Comparison of ENCODE assay signal across 18 mouse cellular contexts in the genomic region with DNA sequence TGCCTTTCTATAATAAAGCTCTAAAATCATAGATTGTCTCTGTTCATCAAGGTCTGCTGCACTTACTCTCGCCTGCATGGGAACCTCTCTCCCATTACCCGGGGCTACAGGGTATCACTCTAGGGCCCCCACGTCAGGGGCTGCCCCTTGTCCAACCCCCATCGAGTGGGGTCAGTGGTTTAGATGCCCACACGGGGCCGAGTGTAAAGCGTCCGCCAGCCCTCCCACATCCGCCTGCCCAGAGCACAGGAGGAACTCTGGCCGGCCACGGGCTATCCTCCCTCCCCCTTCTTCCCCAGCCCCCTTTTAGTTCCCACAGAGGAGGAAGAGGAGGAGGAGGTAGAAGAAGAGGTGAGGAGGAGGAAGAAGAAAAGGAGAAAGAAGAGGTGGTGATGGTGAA. TPM values are rescaled to one million over a fixed set of nuclear protein-coding genes. Genes with fewer than 3 reads are reported as not detected.
DNase-seq lines count a peak whose midpoint lies in the region; ATAC-seq and TF ChIP-seq lines count a peak whose summit lies in the region.
"Had no signal": no experiment of that assay in that cellular context is flagged by ENCODE, and none has a peak within 500 bp of the region (broad histone marks: within the 10 kb centered on the region; RNA-seq: fewer than 3 reads in every experiment).

No protein-coding gene starts in this region.

- H3K27ac ChIP-seq in heart, embryonic 16.5 days (ENCODE audit: low read length), result no peak overlapping the region
- H3K27ac ChIP-seq in liver, embryonic 11.5 days (ENCODE audit: low read depth, low read length), result no peak overlapping the region
- no peak overlapping the region for H3K27ac ChIP-seq in embryonic facial prominence, embryonic 12.5 days
- H3K27ac ChIP-seq: forebrain, embryonic 13.5 days; hindbrain, embryonic 15.5 days; liver, embryonic 13.5 days; stomach, postnatal 0 days had no signal

- peaks cover 9% of the 10 kb centered on the region for H3K4me1 ChIP-seq in heart, embryonic 16.5 days (ENCODE audit: control insufficient read depth, insufficient read depth, low read length)
- H3K4me1 ChIP-seq in liver, embryonic 11.5 days (replicated peaks; ENCODE audit: control insufficient read depth, insufficient read depth, low read length), result peaks cover 9% of the 10 kb centered on the region; the same call in 1 of the 2 replicates
- peaks cover 51% of the 10 kb centered on the region for H3K4me1 ChIP-seq in E14TG2a.4 (replicated peaks; ENCODE audit: low read depth, low read length)
- no peaks in the 10 kb centered on the region for H3K4me1 ChIP-seq in embryonic facial prominence, embryonic 12.5 days

- H3K4me2 ChIP-seq in heart, embryonic 16.5 days (ENCODE audit: low read depth, low read length), result peak overlapping the region; percentile 10; the same call in 1 of the 2 replicates
- H3K4me2 ChIP-seq in liver, embryonic 11.5 days, result peak overlapping the region; percentile 37
- H3K4me2 ChIP-seq in embryonic facial prominence, embryonic 12.5 days (replicated peaks), result 0 out of 2 replicates have a peak overlapping the region, but pooled peaks have one; percentile 22
- H3K4me2 ChIP-seq: forebrain, embryonic 13.5 days; hindbrain, embryonic 15.5 days; liver, embryonic 13.5 days had no signal

- no peak for TF ChIP-seq CTCF in E14TG2a.4 (conservative IDR thresholded peaks at IDR 0.05; ENCODE audit: low read length)

- H3K9ac ChIP-seq in heart, embryonic 16.5 days (ENCODE audit: low read length), result 0 out of 2 replicates have a peak overlapping the region, but pooled peaks have one; percentile 20
- no peak overlapping the region for H3K9ac ChIP-seq in liver, embryonic 11.5 days (ENCODE audit: low read depth, low read length)
- H3K9ac ChIP-seq in embryonic facial prominence, embryonic 12.5 days, result no peak overlapping the region
- H3K9ac ChIP-seq: forebrain, embryonic 13.5 days; hindbrain, embryonic 15.5 days; liver, embryonic 13.5 days had no signal

- no peak for ATAC-seq in heart, embryonic 16.5 days (replicated peaks; ENCODE audit: extremely low read depth, insufficient read depth, low FRiP score)
- no peak; the same call in 1 of the 2 replicates for ATAC-seq in liver, embryonic 11.5 days (replicated peaks; ENCODE audit: low FRiP score)
- no peak for ATAC-seq in embryonic facial prominence, embryonic 12.5 days (ENCODE audit: insufficient number of reproducible peaks, insufficient read depth, low FRiP score, low TSS enrichment)
- ATAC-seq: CD4-positive, CD25-positive, alpha-beta regulatory T cell, adult 4 months; forebrain, embryonic 13.5 days; intestine, postnatal 0 days had no signal

- 12% methylated on average over 11 of the region's 11 CpGs for WGBS in heart, embryonic 16.5 days
- WGBS in liver, embryonic 11.5 days, result 12% methylated on average over 11 of the region's 11 CpGs
- WGBS in embryonic facial prominence, embryonic 12.5 days, result 13% methylated on average over 11 of the region's 11 CpGs

- no peak overlapping the region for H3K4me3 ChIP-seq in heart, embryonic 16.5 days (ENCODE audit: low read length)
- H3K4me3 ChIP-seq in liver, embryonic 11.5 days (ENCODE audit: low read depth, low read length), result no peak overlapping the region
- peak overlapping the region; percentile 60 for H3K4me3 ChIP-seq in E14TG2a.4 (replicated peaks; ENCODE audit: low read length)
- no peak overlapping the region for H3K4me3 ChIP-seq in embryonic facial prominence, embryonic 12.5 days
- H3K4me3 ChIP-seq: forebrain, embryonic 13.5 days; hindbrain, embryonic 15.5 days; liver, embryonic 13.5 days had no signal

- DNase-seq in heart, adult 9 months (ENCODE audit: low spot score in 2 of 2), result no peak
- DNase-seq in liver, embryonic 11.5 days (ENCODE audit: low spot score), result no peak
- no peak for DNase-seq in liver
- DNase-seq in spleen, postnatal 36 days (ENCODE audit: low spot score in 2 of 2), result no peak
- DNase-seq: cerebellum, adult 9-11 months; gastrocnemius, postnatal 36 days; liver, embryonic 13.5 days; right cerebral cortex, postnatal 14 days had no signal

- H3K27me3 ChIP-seq in heart, embryonic 16.5 days (ENCODE audit: control insufficient read depth, insufficient read depth, low read length), result no peaks in the 10 kb centered on the region
- no peaks in the 10 kb centered on the region for H3K27me3 ChIP-seq in liver, embryonic 11.5 days (replicated peaks; ENCODE audit: control insufficient read depth, insufficient read depth, low read length)
- H3K27me3 ChIP-seq in E14TG2a.4 (ENCODE audit: insufficient read depth, low read length), result no peaks in the 10 kb centered on the region
- 0 out of 2 replicates have a peak, but pooled peaks cover 6% of the 10 kb centered on the region for H3K27me3 ChIP-seq in embryonic facial prominence, embryonic 12.5 days
- H3K27me3 ChIP-seq: forebrain, embryonic 13.5 days; hindbrain, embryonic 15.5 days had no signal

- no peaks in the 10 kb centered on the region for H3K9me3 ChIP-seq in heart, embryonic 16.5 days (replicated peaks; ENCODE audit: control insufficient read depth, low read length)
- no peaks in the 10 kb centered on the region for H3K9me3 ChIP-seq in liver, embryonic 11.5 days (ENCODE audit: control insufficient read depth, low read length)
- no peaks in the 10 kb centered on the region for H3K9me3 ChIP-seq in E14TG2a.4 (ENCODE audit: low read length)
- no peaks in the 10 kb centered on the region for H3K9me3 ChIP-seq in embryonic facial prominence, embryonic 12.5 days
- H3K9me3 ChIP-seq: forebrain, embryonic 13.5 days; hindbrain, embryonic 15.5 days; liver, embryonic 13.5 days had no signal

- no peaks in the 10 kb centered on the region for H3K36me3 ChIP-seq in heart, embryonic 16.5 days (ENCODE audit: control insufficient read depth, insufficient read depth)
- H3K36me3 ChIP-seq in liver, embryonic 11.5 days (ENCODE audit: control insufficient read depth, insufficient read depth, low read length), result no peaks in the 10 kb centered on the region
- no peaks in the 10 kb centered on the region for H3K36me3 ChIP-seq in E14TG2a.4 (ENCODE audit: insufficient read depth, low read length)
- no peaks in the 10 kb centered on the region for H3K36me3 ChIP-seq in embryonic facial prominence, embryonic 12.5 days
- H3K36me3 ChIP-seq: hindbrain, embryonic 15.5 days; liver, embryonic 13.5 days had no signal

RNA-seq across cellular contexts. Expression of a gene that starts 4.9 kb away (rescaled TPM):
- 25.3 and 25.5 TPM in 2 replicates for polyA plus RNA-seq in heart, embryonic 16.5 days (2015; fragmentation: Nextera tagmentation; extraction: Ambion mirVana)
- polyA plus RNA-seq in liver, embryonic 11.5 days (2014; fragmentation: Nextera tagmentation; extraction: Ambion mirVana), result 32.9 and 35.0 TPM in 2 replicates
- 69.4 and 73.4 TPM in 2 replicates for polyA plus RNA-seq in embryonic facial prominence, embryonic 12.5 days (2016; fragmentation: Nextera tagmentation; extraction: Ambion mirVana)

RNA-seq across cellular contexts. Expression of a gene that starts 27.8 kb away (rescaled TPM):
- 0.43 and 0.52 TPM in 2 replicates for polyA plus RNA-seq in heart, embryonic 16.5 days (2015; fragmentation: Nextera tagmentation; extraction: Ambion mirVana)
- 17.1 and 19.8 TPM in 2 replicates for polyA plus RNA-seq in liver, embryonic 11.5 days (2014; fragmentation: Nextera tagmentation; extraction: Ambion mirVana)
- 0.70 and 0.75 TPM in 2 replicates for polyA plus RNA-seq in embryonic facial prominence, embryonic 12.5 days (2016; fragmentation: Nextera tagmentation; extraction: Ambion mirVana)
- polyA plus RNA-seq: CD4-positive, CD25-positive, alpha-beta regulatory T cell, adult 4 months had no signal

RNA-seq across cellular contexts. Expression of a gene that starts 33.2 kb away (rescaled TPM):
- 0.12 and 0.16 TPM in 2 replicates for polyA plus RNA-seq in heart, embryonic 16.5 days (2015; fragmentation: Nextera tagmentation; extraction: Ambion mirVana)
- 0.25 TPM in 1 of 2 replicates, not detected in the other for polyA plus RNA-seq in liver, embryonic 11.5 days (2014; fragmentation: Nextera tagmentation; extraction: Ambion mirVana)
- polyA plus RNA-seq in embryonic facial prominence, embryonic 12.5 days (2016; fragmentation: Nextera tagmentation; extraction: Ambion mirVana), result 0.42 and 0.46 TPM in 2 replicates
- polyA plus RNA-seq: CD4-positive, CD25-positive, alpha-beta regulatory T cell, adult 4 months; forebrain, embryonic 13.5 days; liver, embryonic 13.5 days; lung, embryonic 16.5 days; spleen, adult 2 months; stomach, postnatal 0 days had no signal

RNA-seq across cellular contexts. Expression of a gene that starts 46.4 kb away (rescaled TPM):
- polyA plus RNA-seq in heart, embryonic 16.5 days (2015; fragmentation: Nextera tagmentation; extraction: Ambion mirVana), result 27.8 and 29.4 TPM in 2 replicates
- 26.5 and 27.8 TPM in 2 replicates for polyA plus RNA-seq in liver, embryonic 11.5 days (2014; fragmentation: Nextera tagmentation; extraction: Ambion mirVana)
- polyA plus RNA-seq in embryonic facial prominence, embryonic 12.5 days (2016; fragmentation: Nextera tagmentation; extraction: Ambion mirVana), result 38.5 and 39.0 TPM in 2 replicates

Comparison
In these comparisons a context has a peak if more than half of its experiments do, and no peak if none do; other contexts are left out.
1. RNA of a gene that starts 27.8 kb away (polyA plus RNA-seq): 17.1 to 19.8 TPM in liver, embryonic 11.5 days; 0.70 to 0.75 TPM in embryonic facial prominence, embryonic 12.5 days and 0.43 to 0.52 TPM in heart, embryonic 16.5 days; every median in the first group is over 10 times any median in the second.
2. Peak in every context shown above with its lines, with median percentiles within 50 percentile points of each other: H3K4me2 ChIP-seq.